Mouse (Mus musculus) thymus, adult 2 months (tissue): ENCODE measurements around the gene Col23a1.

ENCODE experiments used
- CTCF ChIP-seq: fragments of 200-500 bp; IDR thresholded peaks from 2 replicates; pipeline ENCODE4 v1.5.1; 2012; ENCODE audit warnings: mild to moderate bottlenecking, control low read depth, low read length, moderate library complexity, borderline replicate concordance; ENCODE audit not compliant: control insufficient read depth, poor library complexity, insufficient read depth; ENCODE audit errors: extremely low read depth
- POLR2A ChIP-seq: fragments of 200-500 bp; IDR thresholded peaks from 2 replicates; pipeline ENCODE4 v1.6.1; 2012; ENCODE audit warnings: mild to moderate bottlenecking, low read length, control low read depth, moderate library complexity; ENCODE audit not compliant: control insufficient read depth, poor library complexity, insufficient read depth; ENCODE audit errors: extremely low read depth

DNA sequence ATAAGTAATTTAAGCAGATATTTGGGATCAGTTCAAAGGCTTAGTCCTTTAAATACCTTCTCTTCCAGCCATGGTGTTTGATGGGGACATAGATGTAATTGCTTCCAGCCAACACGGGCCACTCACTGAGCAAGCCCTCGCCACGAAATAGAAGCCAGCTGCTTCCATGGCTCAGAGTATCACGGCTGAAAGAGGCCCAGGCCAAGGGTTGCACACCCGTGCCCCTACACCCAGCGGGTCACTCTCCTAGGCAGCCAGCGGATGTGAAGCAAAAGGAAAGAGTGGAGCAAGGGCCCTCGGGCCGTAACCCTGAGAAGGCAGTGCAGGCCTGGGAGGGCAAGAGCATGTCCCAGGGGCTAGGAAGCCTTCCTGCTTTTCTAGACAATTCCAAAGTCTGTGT lies 252.7 kb downstream of the Col23a1 start:
- TF ChIP-seq POLR2A (no peak), CTCF (no peak)
